Mouse (Mus musculus) stomach, postnatal 0 days (tissue): ENCODE results near the gene A630023A22Rik.

ENCODE experiments used
- CTCF ChIP-seq: IDR thresholded peaks from 2 replicates; pipeline ENCODE4 v1.5.1; 2016; ENCODE audit warnings: antibody characterized with exemption, low read depth, mild to moderate bottlenecking, moderate library complexity
- EP300 ChIP-seq: optimal IDR thresholded peaks from 2 replicates; pipeline ENCODE3; 2016; ENCODE audit warnings: antibody characterized with exemption

- no peak for TF ChIP-seq CTCF
- no peak for TF ChIP-seq EP300
These were observed 75.8 kb downstream of the A630023A22Rik start for GRCm38 (mm10) chr14:34026710-34027109.
